Mouse (Mus musculus) activated CD4-positive, CD25-positive, alpha-beta regulatory T cell, adult 4 months (primary cell): ENCODE measurements around the gene Rps8. TPM values are rescaled to one million over a fixed set of nuclear protein-coding genes. Genes with fewer than 3 reads are reported as not detected.
A peak's percentile ranks its signal among the peaks of the same experiment; 100 is the strongest.

Source experiments
- ATAC-seq: one replicate; pipeline ENCODE4 v1.8.0; 2017
- polyA plus RNA-seq, 2 experiments: library from polyadenylated mRNA; unstranded; fragments of 100-300 nt; shearing (Covaris generic); gene quantifications; one replicate each; pipeline ENCODE4 v1.2.1; 2017

Gene Rps8
- polyA plus RNA-seq, 2 experiments from 2014 or later: 869 to 969 TPM

DNA sequence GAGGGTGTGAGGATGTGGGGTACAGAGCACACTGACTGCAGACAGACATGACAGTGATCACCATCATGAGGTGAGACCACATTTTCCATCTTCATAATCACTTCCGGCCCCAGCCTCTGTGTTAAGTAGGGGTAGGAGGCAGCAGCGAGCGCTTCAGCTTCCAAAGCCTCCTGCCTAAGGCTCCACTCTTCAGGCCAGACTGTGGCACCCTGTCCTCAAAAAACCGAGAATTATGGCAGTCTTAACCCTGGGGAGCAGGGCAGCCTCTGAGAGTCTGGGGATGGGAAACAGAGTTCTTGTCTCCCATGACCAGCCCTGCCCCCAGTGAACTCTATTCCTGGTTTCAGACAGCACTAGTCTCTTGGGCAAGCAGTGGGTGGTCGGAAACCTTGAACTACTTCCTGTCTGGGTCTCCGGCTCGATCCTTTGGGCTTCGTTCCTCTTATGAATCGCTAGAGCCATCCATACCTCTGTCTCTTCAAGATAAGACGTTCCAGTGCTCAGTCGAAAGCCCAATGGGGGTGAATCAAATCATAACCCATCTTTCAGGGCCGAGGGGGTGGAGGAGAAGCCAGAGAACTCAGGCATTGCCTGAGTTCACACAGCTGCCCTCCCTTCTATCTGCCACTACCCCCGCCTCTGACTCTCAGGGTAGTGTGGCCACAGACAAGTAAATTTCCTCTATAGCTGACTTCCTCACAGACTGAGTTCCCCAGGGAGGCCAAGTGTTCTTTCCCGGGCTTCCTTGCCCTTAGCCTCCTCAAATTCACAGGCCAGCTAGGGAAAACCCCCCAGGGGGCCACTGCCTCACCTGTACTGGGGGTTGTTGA is 31.3 kb downstream of the Rps8 start:
- ATAC-seq: peak; percentile 70

- ATAC-seq: no peak
Measured at GRCm38 (mm10) chr4:117124218-117124517, 31.9 kb downstream of the Rps8 start.

DNA sequence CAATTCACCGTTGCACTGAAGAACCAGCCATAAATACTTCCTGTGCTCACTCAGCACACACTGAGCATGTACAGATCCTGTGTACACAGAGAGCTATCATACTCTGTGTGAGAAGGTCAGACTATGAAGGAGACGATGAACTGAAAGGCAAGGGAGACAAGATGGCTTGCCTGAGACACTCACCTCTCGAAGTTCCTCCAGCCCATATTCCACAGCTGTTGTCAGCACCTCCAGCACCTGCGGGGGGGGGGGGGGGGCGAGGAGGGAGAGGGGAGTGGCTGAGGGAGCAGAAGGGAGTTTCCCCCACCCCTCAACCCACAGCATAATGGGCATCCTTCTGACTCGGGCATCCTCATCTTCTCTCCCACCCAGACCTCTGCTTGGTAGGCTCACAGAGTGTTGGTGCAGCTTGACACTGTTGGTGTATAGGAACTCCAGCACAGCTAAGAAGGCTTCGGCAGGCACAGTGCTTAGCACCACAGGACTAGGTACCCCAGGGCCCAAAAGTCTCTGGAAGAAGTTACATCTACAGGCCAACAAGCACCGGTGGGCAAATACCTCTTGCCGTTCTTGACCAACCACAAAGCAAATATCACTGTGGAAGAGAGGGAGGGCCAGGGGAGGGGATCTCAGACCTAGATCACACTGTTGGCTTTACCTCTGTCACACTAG is 32.4 kb downstream of the Rps8 start:
- no peak for ATAC-seq

- ATAC-seq: no peak
Measured at GRCm38 (mm10) chr4:117122209-117122608, 33.8 kb downstream of the Rps8 start.

DNA sequence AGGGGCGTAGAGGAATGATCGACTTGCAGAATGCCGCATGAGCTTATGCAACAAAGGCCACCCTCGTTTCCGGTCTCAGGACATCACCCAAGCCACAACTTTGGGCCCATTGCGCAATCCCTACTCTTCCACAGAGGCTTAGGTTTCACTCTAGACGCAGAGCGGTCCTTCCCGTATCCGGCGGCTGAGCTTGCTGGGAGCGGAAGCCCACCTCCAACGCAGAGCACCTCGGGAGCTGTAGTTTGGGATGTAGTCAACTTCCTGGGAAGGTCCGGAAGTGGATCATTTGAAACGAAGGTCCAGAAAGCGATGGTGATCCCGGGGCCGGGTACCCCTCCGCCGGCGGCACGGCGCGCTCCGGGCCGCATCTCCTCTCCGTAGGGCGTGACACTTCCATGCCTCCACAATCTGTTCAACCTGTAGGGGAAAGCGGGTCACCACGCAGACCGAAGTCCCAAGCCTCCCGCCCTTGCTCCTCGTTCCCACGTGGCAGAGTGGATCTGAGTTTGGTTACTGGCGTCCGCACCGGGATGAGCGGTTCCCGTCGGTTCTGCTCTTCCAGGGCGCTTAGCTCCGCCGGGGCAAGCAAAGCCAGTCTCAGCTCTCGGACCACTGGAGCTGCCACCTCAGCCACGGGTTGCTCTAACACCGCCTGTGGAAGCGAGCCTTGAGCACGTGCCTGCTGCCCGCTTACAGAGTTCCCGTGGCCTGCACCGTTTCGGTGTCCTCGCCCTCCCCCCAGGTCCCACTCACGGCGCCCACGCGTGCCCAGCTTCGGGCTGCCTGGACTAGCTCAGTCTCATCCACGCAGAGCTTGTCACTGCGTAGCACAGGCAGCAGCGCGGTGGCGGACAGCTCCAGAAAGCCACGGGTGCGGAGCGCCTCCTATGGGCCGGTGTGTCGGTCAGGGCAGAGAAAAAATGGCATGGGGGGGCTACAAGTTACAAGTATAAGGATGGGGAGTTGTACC is 35.3 kb downstream of the Rps8 start:
- ATAC-seq: peak; percentile 47

DNA sequence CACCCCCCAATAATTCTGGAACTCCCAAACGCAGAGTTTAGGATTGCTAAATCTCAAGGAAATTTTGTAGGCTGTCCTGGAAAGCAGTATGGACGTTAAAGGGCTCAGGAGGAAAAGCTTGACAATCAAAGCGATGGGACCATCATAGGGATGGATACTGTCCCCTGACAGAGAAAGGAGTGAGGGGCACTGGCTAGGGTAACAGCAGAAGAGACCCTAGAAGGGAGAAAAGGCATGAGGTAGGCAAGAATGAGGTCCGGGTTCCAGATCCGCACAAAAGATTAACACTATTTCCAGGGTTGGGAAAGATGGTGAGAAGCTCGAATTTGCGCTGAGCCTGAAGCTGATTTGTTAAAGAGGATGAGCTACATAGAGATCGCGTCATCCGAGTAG is 36.0 kb downstream of the Rps8 start:
- ATAC-seq: no peak

GRCm38 (mm10) chr4:117119636-117120035 is 36.4 kb downstream of the Rps8 start:
- ATAC-seq: no peak

DNA sequence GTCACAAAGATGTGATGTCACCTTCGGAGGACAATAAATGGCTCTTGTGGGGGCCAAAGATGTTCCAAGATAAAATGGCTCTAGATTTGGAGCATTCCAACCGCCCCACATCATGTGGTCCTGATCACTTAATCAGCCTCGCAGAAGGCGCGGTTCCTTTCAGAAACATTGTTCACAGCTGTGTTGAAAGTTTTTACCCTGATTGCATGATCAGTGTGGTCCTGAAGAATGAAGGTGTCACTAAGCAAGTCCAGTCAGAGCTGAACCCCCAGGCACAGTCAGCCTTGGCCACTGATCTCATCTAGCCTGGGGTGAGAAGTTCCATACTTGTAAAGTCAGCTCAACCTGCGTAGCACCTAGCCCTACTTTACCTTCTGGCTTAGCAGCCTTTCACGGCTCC is 38.1 kb downstream of the Rps8 start:
- ATAC-seq: no peak

GRCm38 (mm10) chr4:117115592-117115991 is 40.5 kb downstream of the Rps8 start:
- ATAC-seq: no peak

GRCm38 (mm10) chr4:117113237-117113636 is 42.8 kb downstream of the Rps8 start:
- no peak for ATAC-seq

DNA sequence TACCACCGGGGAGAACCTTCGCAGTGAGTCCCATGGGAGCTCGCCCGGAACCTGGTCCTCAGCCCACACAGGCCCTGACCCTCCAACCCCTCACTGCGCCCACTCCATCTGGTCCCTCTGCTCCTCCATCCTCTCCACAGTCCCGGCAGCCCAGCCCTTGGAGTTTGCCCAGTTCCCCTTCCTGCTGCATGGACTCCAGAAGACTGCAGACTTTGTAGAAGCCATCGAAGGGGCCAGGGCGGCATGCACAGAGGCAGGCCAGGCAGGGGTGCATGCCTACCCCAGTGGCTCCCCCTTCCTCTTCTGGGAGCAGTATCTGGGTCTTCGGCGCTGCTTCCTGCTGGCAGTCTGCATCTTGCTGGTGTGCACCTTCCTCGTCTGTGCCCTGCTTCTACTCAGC is 45.1 kb downstream of the Rps8 start:
- ATAC-seq: no peak

- no peak for ATAC-seq
Measured at GRCm38 (mm10) chr4:117110249-117110648, 45.8 kb downstream of the Rps8 start.

GRCm38 (mm10) chr4:117109330-117109729 is 46.7 kb downstream of the Rps8 start:
- ATAC-seq: no peak

GRCm38 (mm10) chr4:117108524-117108849 is 47.6 kb downstream of the Rps8 start:
- ATAC-seq: no peak

DNA sequence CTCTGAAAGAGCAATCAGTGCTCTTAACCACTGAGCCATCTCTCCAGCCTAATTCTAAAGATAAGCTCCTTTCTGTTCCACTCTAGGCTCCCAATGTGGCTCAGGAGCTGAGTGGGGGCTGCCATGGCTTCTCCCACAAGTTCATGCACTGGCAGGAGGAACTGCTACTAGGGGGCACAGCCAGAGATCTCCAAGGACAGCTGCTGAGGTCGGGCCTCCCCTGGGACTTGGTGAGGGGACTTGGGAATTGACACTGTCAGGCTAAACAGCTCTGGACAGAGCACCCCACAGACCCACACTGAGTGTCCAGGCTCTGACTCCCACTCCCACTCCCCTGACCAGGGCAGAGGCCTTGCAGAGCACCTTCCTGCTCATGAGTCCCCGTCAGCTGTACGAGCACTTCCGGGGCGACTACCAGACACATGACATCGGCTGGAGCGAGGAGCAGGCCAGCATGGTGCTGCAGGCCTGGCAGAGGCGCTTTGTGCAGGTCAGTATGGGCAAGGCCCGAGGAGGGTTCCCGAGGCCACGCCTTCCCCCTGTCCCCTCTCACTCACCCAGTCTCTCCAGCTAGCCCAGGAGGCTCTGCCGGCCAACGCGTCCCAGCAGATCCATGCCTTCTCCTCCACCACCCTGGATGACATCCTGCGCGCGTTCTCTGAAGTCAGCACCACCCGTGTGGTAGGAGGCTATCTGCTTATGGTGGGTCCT is 48.1 kb downstream of the Rps8 start:
- no peak for ATAC-seq

- ATAC-seq: no peak
Measured at GRCm38 (mm10) chr4:117105127-117105526, 50.9 kb downstream of the Rps8 start.

DNA sequence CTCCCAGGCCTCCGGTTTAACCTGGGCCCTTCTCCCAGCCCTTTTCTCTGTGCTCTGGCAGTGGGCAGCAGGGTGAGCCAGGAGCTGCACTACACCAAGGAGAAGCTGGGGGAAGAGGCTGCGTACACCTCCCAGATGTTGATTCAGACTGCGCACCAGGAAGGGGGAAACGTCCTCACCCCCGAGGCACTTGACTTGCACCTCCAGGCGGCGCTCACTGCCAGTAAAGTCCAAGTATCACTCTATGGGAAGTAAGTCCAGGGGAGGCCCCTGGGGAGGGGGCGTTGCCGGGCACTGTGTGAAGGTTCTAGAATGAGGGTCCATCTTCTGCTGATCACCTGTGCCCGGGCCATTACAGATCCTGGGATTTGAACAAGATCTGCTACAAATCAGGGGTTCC is 51.4 kb downstream of the Rps8 start:
- ATAC-seq: no peak

Other genes with a start within 250 kb of the Rps8 start
- gene Urod, start 161.8 kb downstream of the Rps8 start, polyA plus RNA-seq: 10 to 100 TPM; 72.8 to 88.2 TPM
- gene Hectd3, start 160.9 kb downstream of the Rps8 start, polyA plus RNA-seq: 1 to 10 TPM; 6.5 to 7.2 TPM
- 10 to 100 TPM; 28.4 to 29.5 TPM for gene Eif2b3, start 136.8 kb downstream of the Rps8 start, polyA plus RNA-seq
- gene Ptch2, start 60.2 kb downstream of the Rps8 start, polyA plus RNA-seq: not detected
- 10 to 100 TPM; 22.7 to 24.1 TPM for gene Btbd19, start 30.5 kb downstream of the Rps8 start, polyA plus RNA-seq
- gene Tctex1d4, start 29.4 kb downstream of the Rps8 start, polyA plus RNA-seq: 1 to 10 TPM; 1.7 to 3.5 TPM
- gene Plk3, start 22.3 kb downstream of the Rps8 start, polyA plus RNA-seq: 10 to 100 TPM; 10.6 to 14.6 TPM
- 10 to 100 TPM; 10.4 to 15.4 TPM for gene Kif2c, start 26.4 kb upstream of the Rps8 start, polyA plus RNA-seq
- gene Tmem53, start 95.7 kb upstream of the Rps8 start, polyA plus RNA-seq: 1 to 10 TPM in 1 of 2 experiments, not detected in 1; 1.6 TPM
- gene Armh1, start 95.9 kb upstream of the Rps8 start, polyA plus RNA-seq: not detected